Mouse (Mus musculus): ENCODE results near the gene Gsk3b.
"Not testable (repeated sequence)": the region's sequence is repeated elsewhere in the genome, so short reads cannot be mapped to it uniquely, and the experiment has no call there.

Gsk3b gene

GRCm38 (mm10) chr16:38100569-38100968 is 11.8 kb downstream of the Gsk3b start:
- no peak for DNase-seq (ENCODE audit: low spot score in 2 of 2)

GRCm38 (mm10) chr16:38105453-38105852 is 16.7 kb downstream of the Gsk3b start:
- no peak for DNase-seq (ENCODE audit: low spot score in 2 of 2)

GRCm38 (mm10) chr16:38106542-38106941 is 17.7 kb downstream of the Gsk3b start:
- no peak for DNase-seq (ENCODE audit: low spot score in 2 of 2)

- DNase-seq (ENCODE audit: low spot score in 2 of 2), result no peak
Observed at GRCm38 (mm10) chr16:38110001-38110400, 21.2 kb downstream of the Gsk3b start.

GRCm38 (mm10) chr16:38110575-38110974 is 21.8 kb downstream of the Gsk3b start:
- DNase-seq (ENCODE audit: low spot score in 2 of 2), result no peak

- no peak for DNase-seq (ENCODE audit: low spot score in 2 of 2)
Observed at GRCm38 (mm10) chr16:38114074-38114473, 25.3 kb downstream of the Gsk3b start.

GRCm38 (mm10) chr16:38117909-38118308 is 29.1 kb downstream of the Gsk3b start:
- not testable (repeated sequence) for DNase-seq (ENCODE audit: low spot score in 2 of 2)

- no peak for DNase-seq (ENCODE audit: low spot score in 2 of 2)
Observed at GRCm38 (mm10) chr16:38118723-38119122, 29.9 kb downstream of the Gsk3b start.

- DNase-seq (ENCODE audit: low spot score in 2 of 2), result no peak
Observed at GRCm38 (mm10) chr16:38119286-38119685, 30.5 kb downstream of the Gsk3b start.

- no peak for DNase-seq (ENCODE audit: low spot score in 2 of 2)
Observed at GRCm38 (mm10) chr16:38129171-38129570, 40.4 kb downstream of the Gsk3b start.

GRCm38 (mm10) chr16:38131041-38131440 is 42.2 kb downstream of the Gsk3b start:
- DNase-seq (ENCODE audit: low spot score in 2 of 2), result no peak

- no peak for DNase-seq (ENCODE audit: low spot score in 2 of 2)
Observed at GRCm38 (mm10) chr16:38131756-38132155, 43.0 kb downstream of the Gsk3b start.

GRCm38 (mm10) chr16:38132210-38132609 is 43.4 kb downstream of the Gsk3b start:
- DNase-seq (ENCODE audit: low spot score in 2 of 2), result no peak

GRCm38 (mm10) chr16:38137296-38137695 is 48.5 kb downstream of the Gsk3b start:
- DNase-seq (ENCODE audit: low spot score in 2 of 2), result no peak

- DNase-seq (ENCODE audit: low spot score in 2 of 2), result no peak
Observed at GRCm38 (mm10) chr16:38144898-38145297, 56.1 kb downstream of the Gsk3b start.

GRCm38 (mm10) chr16:38150555-38150954 is 61.8 kb downstream of the Gsk3b start:
- DNase-seq (ENCODE audit: low spot score in 2 of 2), result no peak

- no peak for DNase-seq (ENCODE audit: low spot score in 2 of 2)
Observed at GRCm38 (mm10) chr16:38157854-38158622, 69.2 kb downstream of the Gsk3b start.

- no peak for DNase-seq (ENCODE audit: low spot score in 2 of 2)
Observed at GRCm38 (mm10) chr16:38162019-38162418, 73.2 kb downstream of the Gsk3b start.

- DNase-seq (ENCODE audit: low spot score in 2 of 2), result no peak
Observed at GRCm38 (mm10) chr16:38164811-38165591, 76.2 kb downstream of the Gsk3b start.

- DNase-seq (ENCODE audit: low spot score in 2 of 2), result no peak
Observed at GRCm38 (mm10) chr16:38168971-38169370, 80.2 kb downstream of the Gsk3b start.

GRCm38 (mm10) chr16:38179150-38179549 is 90.3 kb downstream of the Gsk3b start:
- DNase-seq (ENCODE audit: low spot score in 2 of 2), result no peak

GRCm38 (mm10) chr16:38181421-38181820 is 92.6 kb downstream of the Gsk3b start:
- DNase-seq (ENCODE audit: low spot score in 2 of 2), result no peak

- no peak for DNase-seq (ENCODE audit: low spot score in 2 of 2)
Observed at GRCm38 (mm10) chr16:38184657-38185269, 96.0 kb downstream of the Gsk3b start.
